ENCODE assay signal across 8 mouse cellular contexts in the genomic region with DNA sequence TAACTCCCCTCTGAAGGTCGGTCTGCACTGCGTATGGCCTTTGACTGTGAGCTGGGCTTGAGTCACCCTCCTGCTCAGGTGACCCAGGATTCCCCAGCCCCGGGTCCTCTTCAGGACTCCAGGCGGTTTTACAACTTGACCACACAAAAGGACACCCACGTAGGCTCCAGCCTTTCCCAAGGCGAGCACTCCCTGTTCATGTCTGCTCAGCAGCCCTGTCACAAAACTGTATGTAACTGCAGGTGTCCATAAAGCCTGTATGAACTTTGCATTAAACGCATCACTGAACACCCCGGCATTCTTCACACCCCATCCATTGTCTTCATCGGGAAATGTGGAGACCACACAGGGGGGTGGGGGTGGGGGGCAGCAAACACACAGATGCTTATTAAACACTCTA. TPM values are rescaled to one million over a fixed set of nuclear protein-coding genes. Genes with fewer than 3 reads are reported as not detected.
DNase-seq lines count a peak whose midpoint lies in the region; ATAC-seq and TF ChIP-seq lines count a peak whose summit lies in the region.

No protein-coding gene starts in this region.

- 22% methylated on average over 9 of the region's 9 CpGs for whole genome bisulfite sequencing in kidney, postnatal 0 days
- WGBS in embryonic facial prominence, embryonic 14.5 days, result 19% methylated on average over 9 of the region's 9 CpGs
- 24% methylated on average over 9 of the region's 9 CpGs for WGBS in limb, embryonic 13.5 days

- no peaks in the 10 kb centered on the region for H3K36me3 ChIP-seq in kidney, postnatal 0 days (ENCODE audit: insufficient read depth, low read length)
- no peaks in the 10 kb centered on the region for H3K36me3 ChIP-seq in embryonic facial prominence, embryonic 14.5 days (ENCODE audit: control insufficient read depth, insufficient read depth, low read length)
- H3K36me3 ChIP-seq in limb, embryonic 13.5 days, result 0 out of 2 replicates have a peak, but pooled peaks cover 5% of the 10 kb centered on the region

- no peaks in the 10 kb centered on the region; the same call in 1 of the 2 replicates for H3K27me3 ChIP-seq in kidney, postnatal 0 days (ENCODE audit: insufficient read depth, low read length)
- no peaks in the 10 kb centered on the region for H3K27me3 ChIP-seq in embryonic facial prominence, embryonic 14.5 days (replicated peaks; ENCODE audit: control insufficient read depth, insufficient read depth, low read length)
- no peaks in the 10 kb centered on the region for H3K27me3 ChIP-seq in limb, embryonic 13.5 days

- H3K4me3 ChIP-seq in kidney, postnatal 0 days (replicated peaks; ENCODE audit: low read depth, low read length), result peak overlapping the region; percentile 84
- peak overlapping the region; percentile 80 for H3K4me3 ChIP-seq in embryonic facial prominence, embryonic 14.5 days (ENCODE audit: low read depth, low read length)
- H3K4me3 ChIP-seq in limb, embryonic 13.5 days, result peak overlapping the region; percentile 78

- H3K9ac ChIP-seq in kidney, postnatal 0 days (ENCODE audit: low read depth, low read length), result peak overlapping the region; percentile 46; the same call in 1 of the 2 replicates
- H3K9ac ChIP-seq in embryonic facial prominence, embryonic 14.5 days (ENCODE audit: low read depth, low read length), result peak overlapping the region; percentile 88
- peak overlapping the region; percentile 87 for H3K9ac ChIP-seq in limb, embryonic 13.5 days

- TF ChIP-seq CTCF in kidney, postnatal 0 days (IDR thresholded peaks at IDR 0.05; ENCODE audit: low read depth), result no peak

- intact Hi-C loops in left cerebral cortex, postnatal 25 days (cut with DNase I), result loop anchor here (5.0 kb wide), 2 partner anchors 74 to 209 kb away; no protein-coding TSS in a partner anchor
- intact Hi-C loops in left cerebral cortex, postnatal 4 days (cut with DNase I), result loop anchor here (5.0 kb wide), 2 partner anchors 209 to 284 kb away; no protein-coding TSS in a partner anchor

- peaks cover 5% of the 10 kb centered on the region; the same call in 1 of the 2 replicates for H3K4me1 ChIP-seq in kidney, postnatal 0 days (replicated peaks; ENCODE audit: insufficient read depth, low read length)
- H3K4me1 ChIP-seq in embryonic facial prominence, embryonic 14.5 days (ENCODE audit: control insufficient read depth, insufficient read depth, low read length), result peaks cover 6% of the 10 kb centered on the region; the same call in 1 of the 2 replicates
- H3K4me1 ChIP-seq in limb, embryonic 13.5 days, result peaks cover 15% of the 10 kb centered on the region

- 0 out of 2 replicates have a peak, but pooled peaks have one; percentile 18 for ATAC-seq in kidney, postnatal 0 days (replicated peaks; ENCODE audit: low FRiP score, low read depth)
- no peak for ATAC-seq in embryonic facial prominence, embryonic 14.5 days (ENCODE audit: low read depth)
- ATAC-seq in limb, embryonic 13.5 days (ENCODE audit: low FRiP score, low read depth), result no peak

- DNase-seq in kidney, postnatal 0 days (ENCODE audit: low spot score), result peak; percentile 10
- no peak for DNase-seq in kidney, adult 8-10 months
- no peak for DNase-seq in embryonic facial prominence, embryonic 14.5 days (ENCODE audit: low spot score)
- DNase-seq in retina, embryonic 14.5 days (ENCODE audit: low spot score), result peak; percentile 71
- DNase-seq in MN1 (ENCODE audit: low spot score), result no peak
- DNase-seq in left cerebral cortex, postnatal 25 days (ENCODE audit: low spot score in 2 of 2), result no peak
- no peak for DNase-seq in left cerebral cortex, postnatal 4 days

- H3K4me2 ChIP-seq in kidney, postnatal 0 days (ENCODE audit: low read length), result peak overlapping the region; percentile 64
- peak overlapping the region; percentile 84 for H3K4me2 ChIP-seq in embryonic facial prominence, embryonic 14.5 days (ENCODE audit: low read depth, low read length)
- H3K4me2 ChIP-seq in limb, embryonic 13.5 days (replicated peaks), result peak overlapping the region; percentile 85

- H3K9me3 ChIP-seq in kidney, postnatal 0 days (replicated peaks; ENCODE audit: low read length), result no peaks in the 10 kb centered on the region
- H3K9me3 ChIP-seq in embryonic facial prominence, embryonic 14.5 days (ENCODE audit: control insufficient read depth, low read length), result no peaks in the 10 kb centered on the region
- H3K9me3 ChIP-seq in limb, embryonic 13.5 days, result no peaks in the 10 kb centered on the region

- peak overlapping the region; percentile 85; the same call in 1 of the 2 replicates for H3K27ac ChIP-seq in kidney, postnatal 0 days
- H3K27ac ChIP-seq in embryonic facial prominence, embryonic 14.5 days (replicated peaks; ENCODE audit: low read depth, low read length), result no peak overlapping the region
- no peak overlapping the region for H3K27ac ChIP-seq in limb, embryonic 13.5 days

RNA-seq across cellular contexts. Expression of a gene that starts 1.2 kb away (rescaled TPM):
- polyA plus RNA-seq in kidney, postnatal 0 days (2015; fragmentation: Nextera tagmentation; extraction: Ambion mirVana), result 10.2 and 13.1 TPM in 2 replicates
- polyA plus RNA-seq in embryonic facial prominence, embryonic 14.5 days (2014; fragmentation: Nextera tagmentation; extraction: Ambion mirVana), result 10.7 and 11.1 TPM in 2 replicates
- 15.7 and 15.9 TPM in 2 replicates for polyA plus RNA-seq in limb, embryonic 13.5 days (2015; fragmentation: Nextera tagmentation; extraction: Ambion mirVana)
- total RNA-seq in left cerebral cortex, postnatal 25 days (2021), result 10 to 100 TPM in 1 of 2 experiments, 1 to 10 TPM in 1; 8.5 to 12.5 TPM
- total RNA-seq in left cerebral cortex, postnatal 4 days (2021), result 10 to 100 TPM; 70.8 to 73.6 TPM

RNA-seq across cellular contexts. Expression of a gene that starts 51.2 kb away (rescaled TPM):
- 72.1 and 75.5 TPM in 2 replicates for polyA plus RNA-seq in kidney, postnatal 0 days (2015; fragmentation: Nextera tagmentation; extraction: Ambion mirVana)
- polyA plus RNA-seq in embryonic facial prominence, embryonic 14.5 days (2014; fragmentation: Nextera tagmentation; extraction: Ambion mirVana), result 53.1 and 55.2 TPM in 2 replicates
- 51.5 and 58.8 TPM in 2 replicates for polyA plus RNA-seq in limb, embryonic 13.5 days (2015; fragmentation: Nextera tagmentation; extraction: Ambion mirVana)
- total RNA-seq in left cerebral cortex, postnatal 25 days (2021), result 10 to 100 TPM; 42.7 to 43.0 TPM
- total RNA-seq in left cerebral cortex, postnatal 4 days (2021), result 10 to 100 TPM; 47.5 to 51.9 TPM

Comparison
In these comparisons a context has a peak if more than half of its experiments do, and no peak if none do; other contexts are left out.
1. DNase-seq: peak in kidney, postnatal 0 days (single experiment) and retina, embryonic 14.5 days (single experiment); none in kidney, adult 8-10 months (0 of 2), embryonic facial prominence, embryonic 14.5 days (single experiment), MN1 (single experiment), left cerebral cortex, postnatal 25 days (0 of 2) and left cerebral cortex, postnatal 4 days (single experiment).
2. Peak in every context shown above with its lines, with median percentiles within 50 percentile points of each other: H3K4me2 ChIP-seq, H3K4me3 ChIP-seq and H3K9ac ChIP-seq.